Mouse (Mus musculus) bone marrow macrophage, adult 2 months (primary cell): ENCODE measurements around the gene Gtf2i. TPM values are rescaled to one million over a fixed set of nuclear protein-coding genes. Genes with fewer than 3 reads are reported as not detected.

Source experiments
- H3K27ac ChIP-seq: 2 replicates; pipeline ENCODE4 v1.5.1; 2012; ENCODE audit warnings: low read depth, low read length; ENCODE audit not compliant: insufficient read depth
- H3K4me1 ChIP-seq: 2 replicates; pipeline ENCODE4 v1.6.1; 2012; ENCODE audit warnings: low read length; ENCODE audit not compliant: control insufficient read depth, insufficient read depth
- H3K4me3 ChIP-seq: 2 replicates; pipeline ENCODE4 v1.5.1; 2012; ENCODE audit warnings: mild to moderate bottlenecking, low read length, moderate library complexity; ENCODE audit not compliant: insufficient read depth
- CTCF ChIP-seq: IDR thresholded peaks from 2 replicates; pipeline ENCODE4 v1.5.1; 2012; ENCODE audit warnings: low read depth, mild to moderate bottlenecking, low read length, moderate library complexity
- POLR2A ChIP-seq: IDR thresholded peaks from 2 replicates; pipeline ENCODE4 v1.6.1; 2012; ENCODE audit warnings: mild to moderate bottlenecking, low read depth, low read length, borderline replicate concordance
- polyA plus RNA-seq: library from polyadenylated mRNA; stranded (reverse); fragments of >200 nt; gene quantifications from 2 replicates; pipeline ENCODE4 v1.2.4, GENCODE M21; 2012; ENCODE audit not compliant: missing spikeins, insufficient read depth, insufficient read length

Gene Gtf2i
- polyA plus RNA-seq, 1 experiment, result 67.3 TPM

DNA sequence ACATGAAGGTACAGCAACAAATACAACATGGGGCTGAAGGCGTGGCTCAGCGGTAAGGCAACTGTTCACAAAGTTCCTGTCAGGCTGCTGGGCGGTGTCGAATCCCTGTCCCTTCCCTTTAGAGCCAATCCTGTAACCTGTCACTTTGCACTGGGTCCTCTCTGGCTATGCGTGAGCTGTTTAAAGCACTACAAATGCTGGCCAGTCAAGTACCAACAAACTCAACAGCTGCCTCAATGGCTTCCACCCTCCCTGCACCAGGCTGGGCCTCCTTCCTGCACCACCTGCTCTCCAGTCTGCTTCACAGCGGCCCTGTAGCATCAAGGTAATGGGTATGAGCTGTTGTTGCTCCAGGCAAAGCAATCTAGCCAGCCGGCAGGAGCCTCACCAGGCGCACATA lies 45.8 kb downstream of the Gtf2i start:
- no peak overlapping the region for H3K27ac ChIP-seq
- H3K4me1 ChIP-seq, result no peaks in the 10 kb centered on the region
- H3K4me3 ChIP-seq, result no peak overlapping the region
- no peak for TF ChIP-seq CTCF
- TF ChIP-seq POLR2A, result no peak

DNA sequence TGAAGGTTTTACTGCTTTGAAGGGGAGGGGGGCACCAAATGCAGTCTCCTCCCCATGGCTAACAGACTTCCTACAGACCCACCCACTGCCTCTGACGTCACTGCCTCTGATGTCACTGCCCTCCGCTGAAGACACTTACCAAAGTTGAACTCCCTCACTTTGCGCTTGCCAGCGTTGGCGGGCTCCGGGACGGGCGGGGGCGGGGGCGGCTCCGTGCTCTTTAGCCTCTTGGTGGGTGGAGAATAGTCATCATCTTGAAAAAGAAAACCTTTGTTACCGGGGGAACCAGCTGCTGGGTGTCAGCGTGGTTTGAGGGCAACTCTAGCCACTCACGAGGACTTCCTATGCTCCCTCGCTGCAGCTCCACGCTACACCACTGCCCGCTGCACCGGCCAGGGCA lies 48.2 kb downstream of the Gtf2i start:
- H3K27ac ChIP-seq, result no peak overlapping the region
- H3K4me3 ChIP-seq, result no peak overlapping the region
- no peaks in the 10 kb centered on the region for H3K4me1 ChIP-seq
- no peak for TF ChIP-seq POLR2A
- no peak for TF ChIP-seq CTCF

DNA sequence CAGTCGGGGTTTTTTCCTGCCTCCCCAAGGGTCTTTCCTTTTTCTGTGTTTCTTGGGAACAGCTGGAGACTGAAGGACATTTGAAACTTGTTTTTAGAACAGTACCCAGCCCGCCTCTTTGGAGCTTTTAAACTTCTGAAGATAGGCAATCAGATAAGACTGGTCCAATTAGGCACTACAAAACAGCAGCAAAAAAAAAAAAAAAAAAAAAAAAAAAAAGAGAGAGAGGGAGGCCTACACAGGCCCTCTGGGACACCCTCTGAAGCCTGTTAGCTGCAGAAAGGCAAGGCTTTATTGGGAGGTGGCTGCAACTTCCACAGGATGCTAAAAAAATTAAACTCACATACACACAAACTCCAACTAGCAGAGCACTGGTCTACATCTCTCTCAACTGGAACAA lies 48.7 kb downstream of the Gtf2i start:
- TF ChIP-seq CTCF (no peak), POLR2A (no peak)
- Histone ChIP-seq H3K4me3 (no peak overlapping the region), H3K4me1 (no peaks in the 10 kb centered on the region), H3K27ac (no peak overlapping the region)

DNA sequence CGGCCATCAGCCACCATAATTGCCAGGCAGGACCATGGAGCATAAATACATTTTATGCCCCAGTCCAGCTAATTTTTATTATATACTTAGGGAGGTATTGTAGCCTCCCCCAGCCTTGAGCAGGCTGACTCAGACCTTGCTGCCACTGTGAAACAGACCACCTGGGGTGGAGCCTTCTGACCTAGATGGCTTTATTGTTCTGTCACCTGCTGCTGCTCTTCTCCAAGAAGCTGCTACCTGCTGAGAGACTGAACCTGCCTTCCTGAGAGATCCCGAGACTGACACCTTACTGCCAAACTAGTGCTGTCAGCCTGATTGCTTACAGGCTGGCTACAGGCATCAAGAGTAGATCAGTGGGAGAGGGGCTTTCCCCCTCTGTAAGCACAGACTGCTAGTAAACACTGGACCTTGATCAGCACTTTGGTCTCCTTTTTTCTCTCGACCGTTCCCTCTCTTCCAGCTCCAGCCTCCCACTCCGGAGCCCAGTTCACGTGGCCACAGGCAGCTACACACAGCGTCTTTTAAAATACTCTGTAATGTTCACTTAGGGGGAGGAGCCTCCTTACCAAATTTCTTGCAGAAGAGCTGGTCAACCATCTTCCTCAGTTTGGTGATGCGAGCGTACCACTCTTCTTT lies 54.4 kb downstream of the Gtf2i start:
- TF ChIP-seq POLR2A, result no peak
- TF ChIP-seq CTCF, result no peak

DNA sequence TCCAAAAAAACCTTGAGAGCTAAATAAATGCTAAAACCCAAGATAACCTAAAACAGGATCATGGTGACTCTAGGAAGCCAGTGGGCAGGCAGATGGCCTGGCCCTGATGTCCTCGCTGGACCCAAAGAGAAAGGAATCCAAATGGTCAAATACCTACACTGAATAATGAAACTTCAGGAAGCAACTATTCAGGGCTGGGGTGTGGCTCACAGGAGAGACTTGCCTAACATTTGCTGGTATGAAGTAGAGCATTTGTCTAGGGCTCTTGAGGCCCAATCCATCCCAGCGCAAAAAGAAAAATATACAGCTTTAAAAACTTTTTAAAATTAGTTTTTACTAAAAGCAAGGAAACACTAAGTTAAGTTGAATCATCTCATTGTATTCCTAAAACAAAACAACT lies 55.6 kb downstream of the Gtf2i start:
- TF ChIP-seq CTCF (no peak), POLR2A (no peak)
- Histone ChIP-seq H3K4me3 (no peak overlapping the region), H3K27ac (peak overlapping the region; percentile 51), H3K4me1 (peaks cover 19% of the 10 kb centered on the region)

More for the DNA sequence above, 54.4 kb downstream of the Gtf2i start:
- Histone ChIP-seq H3K4me1 (peaks cover 19% of the 10 kb centered on the region), H3K4me3 (no peak overlapping the region), H3K27ac (no peak overlapping the region)

DNA sequence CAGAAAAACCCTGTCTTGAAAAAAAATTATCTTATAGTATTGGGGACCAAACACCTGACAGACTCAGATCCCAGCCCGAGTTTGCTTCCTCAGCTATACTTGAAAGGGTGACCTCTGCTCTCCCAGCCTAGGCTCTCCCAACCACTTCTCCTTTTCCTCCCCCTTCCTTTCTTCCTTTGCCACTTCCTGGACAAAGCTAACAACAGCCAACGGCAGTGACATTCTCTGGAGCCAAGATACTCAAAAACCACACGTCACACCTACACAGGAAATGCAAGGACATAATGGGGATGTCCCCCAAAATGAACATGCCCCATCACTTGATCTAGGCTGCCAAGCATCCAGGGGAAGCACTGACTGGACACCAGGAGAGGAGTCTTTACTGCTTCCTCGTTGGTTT lies 56.2 kb downstream of the Gtf2i start:
- no peak for TF ChIP-seq POLR2A
- no peak for TF ChIP-seq CTCF
- H3K4me1 ChIP-seq, result peaks cover 19% of the 10 kb centered on the region
- no peak overlapping the region for H3K4me3 ChIP-seq
- peak overlapping the region; percentile 51 for H3K27ac ChIP-seq

DNA sequence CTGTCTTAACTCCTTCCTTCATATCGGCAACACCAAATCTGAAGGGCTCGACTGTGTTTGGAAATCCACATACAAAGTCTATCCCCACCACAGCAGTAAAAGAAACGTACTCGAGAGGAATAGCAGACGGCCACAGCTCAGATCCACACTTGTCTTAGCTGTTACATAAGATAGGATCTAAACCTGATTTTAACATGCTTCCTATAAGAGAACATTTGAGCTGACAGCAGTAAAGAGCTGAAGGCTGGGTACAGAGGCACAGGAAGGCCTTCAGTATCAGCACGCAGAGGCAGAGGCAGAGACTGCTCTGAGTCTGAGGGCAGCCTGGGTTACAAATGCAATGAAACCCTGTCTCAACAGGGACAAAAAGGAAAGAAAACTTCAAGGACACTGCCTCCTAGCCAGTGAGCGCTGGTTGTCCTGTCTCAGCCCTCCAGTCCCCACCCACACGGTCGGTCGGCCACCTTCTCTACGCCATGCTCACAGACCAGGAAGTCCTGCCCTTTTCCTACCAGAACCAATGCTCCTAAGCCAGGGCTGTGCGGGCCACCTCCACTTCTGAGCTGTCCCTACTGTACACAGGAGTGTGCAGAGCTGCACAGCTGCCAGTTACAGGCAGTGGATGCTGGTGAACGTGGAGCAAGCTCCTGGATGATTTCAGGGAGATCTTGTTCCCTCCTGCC lies 57.1 kb downstream of the Gtf2i start:
- TF ChIP-seq CTCF (no peak), POLR2A (no peak)
- Histone ChIP-seq H3K27ac (0 out of 2 replicates have a peak overlapping the region, but pooled peaks have one; percentile 42), H3K4me3 (no peak overlapping the region), H3K4me1 (peaks cover 19% of the 10 kb centered on the region)

DNA sequence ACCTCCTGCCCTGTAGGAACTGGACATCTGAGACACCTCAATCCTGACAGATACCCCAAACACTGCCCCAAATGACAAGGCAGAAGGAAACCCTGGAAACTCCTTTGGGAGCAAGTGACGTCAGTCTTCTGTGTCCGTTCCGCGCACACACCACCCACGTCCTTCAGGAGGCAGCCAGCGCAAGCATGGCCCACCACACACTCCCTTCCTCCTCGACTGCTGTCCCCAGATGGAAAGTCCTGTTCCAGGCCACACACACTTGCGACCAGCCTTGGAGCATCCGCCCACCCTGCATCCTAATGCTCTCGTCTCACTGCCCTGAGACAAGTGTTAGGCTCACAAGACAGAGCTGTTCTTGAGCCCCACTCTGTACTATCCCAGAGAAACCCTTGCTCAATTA lies 59.3 kb downstream of the Gtf2i start:
- Histone ChIP-seq H3K4me1 (peaks cover 19% of the 10 kb centered on the region), H3K4me3 (no peak overlapping the region), H3K27ac (no peak overlapping the region)
- TF ChIP-seq POLR2A, result no peak
- TF ChIP-seq CTCF, result no peak

DNA sequence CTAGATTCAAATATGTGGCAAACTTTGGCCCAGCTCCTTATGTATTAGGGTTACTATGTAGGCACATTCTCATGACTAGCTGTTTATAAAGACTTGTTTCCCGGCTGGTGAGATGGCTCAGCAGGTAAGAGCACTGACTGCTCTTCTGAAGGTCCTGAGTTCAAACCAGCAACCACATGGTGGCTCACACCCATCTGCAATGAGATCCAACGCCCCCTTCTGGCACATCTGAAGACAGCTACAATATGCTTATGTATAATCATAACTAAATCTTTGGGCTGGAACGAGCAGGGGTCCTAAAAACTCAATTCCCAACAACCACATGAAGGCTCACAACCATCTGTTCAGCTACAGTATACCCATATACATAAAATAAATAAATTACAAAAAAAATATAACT lies 60.8 kb downstream of the Gtf2i start:
- Histone ChIP-seq H3K27ac (no peak overlapping the region), H3K4me1 (peaks cover 13% of the 10 kb centered on the region), H3K4me3 (no peak overlapping the region)
- TF ChIP-seq POLR2A, result no peak
- TF ChIP-seq CTCF, result no peak

DNA sequence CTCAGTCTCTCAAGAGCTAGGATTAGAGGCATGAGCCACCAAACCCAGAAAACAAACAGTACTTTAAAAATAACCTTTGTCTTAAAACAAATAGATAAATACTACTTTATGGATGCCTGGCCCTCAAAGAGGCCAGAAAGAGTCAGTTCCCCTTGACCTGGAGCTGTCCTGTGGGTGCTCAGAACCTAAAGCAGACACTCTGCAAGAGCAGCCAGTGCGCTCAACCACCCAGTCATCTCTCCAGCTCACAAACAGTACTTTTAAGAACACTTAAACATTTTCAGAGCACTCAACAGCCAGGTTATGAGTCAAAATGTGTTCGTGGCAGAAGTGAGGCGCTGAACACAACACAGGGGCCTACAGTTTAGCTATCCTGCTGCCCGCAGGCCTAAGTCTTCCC lies 63.5 kb downstream of the Gtf2i start:
- Histone ChIP-seq H3K27ac (no peak overlapping the region), H3K4me3 (no peak overlapping the region), H3K4me1 (0 out of 2 replicates have a peak, but pooled peaks cover 2% of the 10 kb centered on the region)
- TF ChIP-seq POLR2A, result no peak
- no peak for TF ChIP-seq CTCF
